Mouse (Mus musculus): Measurements from ENCODE around the gene Vps16. TPM values are rescaled to one million over a fixed set of nuclear protein-coding genes. Genes with fewer than 3 reads are reported as not detected.

Vps16 gene
- total RNA-seq, 1 experiment from 2014 or later, result 115 TPM

Other genes with a start within 250 kb of the Vps16 start
- gene Snrpb, start 244.9 kb upstream of the Vps16 start, total RNA-seq (2017), result 206 and 212 TPM in 2 replicates
- not detected in 2 replicates for gene Tmc2, start 229.1 kb upstream of the Vps16 start, total RNA-seq (2017)
- gene Nop56, start 149.9 kb upstream of the Vps16 start, total RNA-seq (2017), result 557 and 630 TPM in 2 replicates
- gene Idh3b, start 139.8 kb upstream of the Vps16 start, total RNA-seq (2017), result 110 and 134 TPM in 2 replicates
- not detected in 2 replicates for gene Ebf4, start 129.2 kb upstream of the Vps16 start, total RNA-seq (2017)
- gene Cpxm1, start 26.8 kb upstream of the Vps16 start, total RNA-seq (2017), result 0.82 and 4.8 TPM in 2 replicates
- not detected in 2 replicates for gene Gm28372, start 19.1 kb upstream of the Vps16 start, total RNA-seq (2017)
- not detected in 2 replicates for gene 1700020A23Rik, start 19.1 kb upstream of the Vps16 start, total RNA-seq (2017)
- gene Tmem239, start 17.9 kb upstream of the Vps16 start, total RNA-seq (2017), result not detected in 2 replicates
- 9.0 and 14.7 TPM in 2 replicates for gene Pced1a, start 362 bp downstream of the Vps16 start, total RNA-seq (2017)
- gene Ptpra, start 25.9 kb downstream of the Vps16 start, total RNA-seq (2017), result 88.0 and 117 TPM in 2 replicates
- gene Mrps26, start 139.4 kb downstream of the Vps16 start, total RNA-seq (2017), result 52.1 and 53.8 TPM in 2 replicates
- not detected in 2 replicates for gene Oxt, start 151.8 kb downstream of the Vps16 start, total RNA-seq (2017)
- gene Avp, start 158.2 kb downstream of the Vps16 start, total RNA-seq (2017), result not detected in 2 replicates
- gene Fastkd5, start 205.7 kb downstream of the Vps16 start, total RNA-seq (2017), result 19.1 and 22.8 TPM in 2 replicates
- 6.3 and 7.3 TPM in 2 replicates for gene Ubox5, start 205.7 kb downstream of the Vps16 start, total RNA-seq (2017)
- gene Lzts3, start 218.5 kb downstream of the Vps16 start, total RNA-seq (2017), result 0.44 and 0.73 TPM in 2 replicates
- 87.6 and 107 TPM in 2 replicates for gene Ddrgk1, start 240.3 kb downstream of the Vps16 start, total RNA-seq (2017)
- 69.0 and 86.0 TPM in 2 replicates for gene Itpa, start 243.3 kb downstream of the Vps16 start, total RNA-seq (2017)

Measured in common myeloid progenitor, adult 5-6 weeks (primary cell).